ENCODE assay signal across 10 mouse cellular contexts in genomic region chr12:33225117-33225541, GRCm38 (mm10).
DNase-seq lines count a peak whose midpoint lies in the region; ATAC-seq and TF ChIP-seq lines count a peak whose summit lies in the region.
"Had no signal": no experiment of that assay in that cellular context is flagged by ENCODE, and none has a peak within 500 bp of the region (broad histone marks: within the 10 kb centered on the region; RNA-seq: fewer than 3 reads in every experiment).

No protein-coding gene starts in this region.

- peak; percentile 88 for ATAC-seq in forebrain, postnatal 0 days
- ATAC-seq in neural tube, embryonic 15.5 days (ENCODE audit: low FRiP score), result peak; percentile 69

- no peak for TF ChIP-seq CTCF in forebrain, postnatal 0 days (IDR thresholded peaks at IDR 0.05; ENCODE audit: low read depth)

- no peaks in the 10 kb centered on the region for H3K9me3 ChIP-seq in forebrain, postnatal 0 days (ENCODE audit: low read length)
- H3K9me3 ChIP-seq in neural tube, embryonic 15.5 days (replicated peaks), result no peaks in the 10 kb centered on the region
- H3K9me3 ChIP-seq: embryonic facial prominence, embryonic 12.5 days; heart, embryonic 13.5 days had no signal

- H3K27ac ChIP-seq in forebrain, postnatal 0 days (ENCODE audit: low read depth, low read length), result peak overlapping the region; percentile 68
- peak overlapping the region; percentile 72 for H3K27ac ChIP-seq in neural tube, embryonic 15.5 days (replicated peaks)
- H3K27ac ChIP-seq: embryonic facial prominence, embryonic 12.5 days; heart, embryonic 13.5 days had no signal

- no peaks in the 10 kb centered on the region for H3K36me3 ChIP-seq in forebrain, postnatal 0 days (ENCODE audit: insufficient read depth)
- no peaks in the 10 kb centered on the region for H3K36me3 ChIP-seq in neural tube, embryonic 15.5 days
- H3K36me3 ChIP-seq: embryonic facial prominence, embryonic 12.5 days; heart, embryonic 13.5 days had no signal

- 8% methylated on average over 11 of the region's 11 CpGs for WGBS in forebrain, postnatal 0 days
- WGBS in neural tube, embryonic 15.5 days, result 20% methylated on average over 11 of the region's 11 CpGs

- no peak overlapping the region for H3K4me3 ChIP-seq in forebrain, postnatal 0 days (ENCODE audit: low read depth, low read length)
- no peak overlapping the region for H3K4me3 ChIP-seq in neural tube, embryonic 15.5 days (replicated peaks)
- H3K4me3 ChIP-seq: embryonic facial prominence, embryonic 12.5 days; heart, embryonic 13.5 days had no signal

- no peak overlapping the region for H3K9ac ChIP-seq in forebrain, postnatal 0 days
- H3K9ac ChIP-seq in neural tube, embryonic 15.5 days (replicated peaks), result no peak overlapping the region
- H3K9ac ChIP-seq: embryonic facial prominence, embryonic 12.5 days; heart, embryonic 13.5 days had no signal

- peaks cover 22% of the 10 kb centered on the region for H3K4me1 ChIP-seq in forebrain, postnatal 0 days (ENCODE audit: insufficient read depth)
- peaks cover 38% of the 10 kb centered on the region for H3K4me1 ChIP-seq in neural tube, embryonic 15.5 days
- H3K4me1 ChIP-seq: embryonic facial prominence, embryonic 12.5 days had no signal

- DNase-seq in layer of hippocampus, adult 11-12 months (ENCODE audit: low spot score), result peak; percentile 51
- DNase-seq in layer of hippocampus, adult 9-10 months (ENCODE audit: low spot score), result no peak
- DNase-seq in forebrain, postnatal 0 days, result peak; percentile 69
- peak; percentile 66 to 68 for DNase-seq in layer of hippocampus, postnatal 36 days
- DNase-seq in kidney, postnatal 10 days, result no peak
- no peak for DNase-seq in yolk sac, embryonic 10.5 days (ENCODE audit: low spot score)
- DNase-seq in thymus, postnatal 4 days, result no peak

- no peaks in the 10 kb centered on the region for H3K27me3 ChIP-seq in forebrain, postnatal 0 days (ENCODE audit: insufficient read depth, low read length)
- no peaks in the 10 kb centered on the region for H3K27me3 ChIP-seq in neural tube, embryonic 15.5 days (replicated peaks)
- H3K27me3 ChIP-seq: embryonic facial prominence, embryonic 12.5 days had no signal

- H3K4me2 ChIP-seq in forebrain, postnatal 0 days (ENCODE audit: low read depth), result peak overlapping the region; percentile 21; the same call in 1 of the 2 replicates
- peak overlapping the region; percentile 17; the same call in 1 of the 2 replicates for H3K4me2 ChIP-seq in neural tube, embryonic 15.5 days
- H3K4me2 ChIP-seq: embryonic facial prominence, embryonic 12.5 days; heart, embryonic 13.5 days had no signal

Comparison
In these comparisons a context has a peak if more than half of its experiments do, and no peak if none do; other contexts are left out.
1. DNase-seq: peak in layer of hippocampus, adult 11-12 months (single experiment), forebrain, postnatal 0 days (single experiment) and layer of hippocampus, postnatal 36 days (2 of 2); none in layer of hippocampus, adult 9-10 months (single experiment), kidney, postnatal 10 days (single experiment), yolk sac, embryonic 10.5 days (single experiment) and thymus, postnatal 4 days (single experiment).